Mouse (Mus musculus) thymus, adult 18-20 months (tissue): ENCODE measurements around the gene Efemp1.

Experiments used
- DNase-seq, 2 experiments: peaks; one replicate each; pipeline ENCODE4 v3.0.0; 2022; ENCODE audit warnings: mixed read lengths in 2 of 2

The Efemp1 gene

DNA sequence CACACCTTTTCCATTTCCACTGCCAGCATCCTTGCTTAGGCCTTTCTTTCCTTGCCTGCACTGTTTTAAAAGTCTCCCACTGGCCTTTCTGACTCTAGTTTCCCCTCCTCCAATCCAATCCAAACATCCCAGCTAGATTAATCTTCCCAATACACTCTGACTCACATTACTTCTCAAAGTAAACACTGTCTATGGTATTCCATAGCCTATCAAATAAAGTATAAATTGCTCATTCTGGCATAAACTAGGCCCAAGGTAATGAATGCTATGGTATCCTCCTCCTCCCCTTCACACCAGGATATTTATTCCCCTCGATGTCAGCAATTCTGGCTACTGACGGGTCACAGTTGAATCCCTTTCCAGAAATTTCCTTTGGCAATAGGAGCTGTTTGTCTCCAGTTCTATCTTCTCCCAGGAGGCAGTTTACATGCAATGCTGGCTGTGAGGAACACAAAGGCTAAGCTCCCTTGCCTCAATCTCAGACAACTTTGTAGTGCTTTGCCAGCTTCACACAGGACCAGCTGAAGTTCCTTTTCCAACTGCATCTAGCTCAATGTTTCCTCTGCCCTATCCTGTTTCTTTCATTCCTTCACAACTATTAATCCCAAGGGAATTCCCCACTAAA, 98.7 kb downstream of the Efemp1 start:
- no peak for DNase-seq

- DNase-seq: no peak
Measured at GRCm38 (mm10) chr11:28954673-28955304, 101.8 kb downstream of the Efemp1 start.

- no peak for DNase-seq
Measured at GRCm38 (mm10) chr11:28955305-28955701, 102.3 kb downstream of the Efemp1 start.

DNA sequence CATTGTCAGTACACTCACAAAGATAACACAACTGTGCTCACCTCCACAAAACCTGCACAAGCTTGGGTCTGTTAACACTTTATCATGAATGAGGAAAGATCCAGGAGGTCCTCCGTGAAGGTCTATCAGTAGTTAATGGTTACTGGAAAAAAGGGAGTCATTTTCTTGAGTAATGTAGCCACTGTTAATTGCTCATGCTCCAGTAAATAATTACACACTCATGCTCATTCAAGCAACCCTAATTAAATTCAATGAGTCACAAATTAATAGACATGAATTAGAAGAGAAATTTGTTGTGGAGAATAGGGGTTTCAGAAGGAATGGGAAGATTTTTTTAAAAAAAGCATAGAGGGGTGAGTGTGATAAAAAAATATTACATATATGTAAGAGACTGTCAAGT, 108.4 kb downstream of the Efemp1 start:
- no peak for DNase-seq
